Mouse (Mus musculus): Measurements from ENCODE around the gene Tril.

The Tril gene

DNA sequence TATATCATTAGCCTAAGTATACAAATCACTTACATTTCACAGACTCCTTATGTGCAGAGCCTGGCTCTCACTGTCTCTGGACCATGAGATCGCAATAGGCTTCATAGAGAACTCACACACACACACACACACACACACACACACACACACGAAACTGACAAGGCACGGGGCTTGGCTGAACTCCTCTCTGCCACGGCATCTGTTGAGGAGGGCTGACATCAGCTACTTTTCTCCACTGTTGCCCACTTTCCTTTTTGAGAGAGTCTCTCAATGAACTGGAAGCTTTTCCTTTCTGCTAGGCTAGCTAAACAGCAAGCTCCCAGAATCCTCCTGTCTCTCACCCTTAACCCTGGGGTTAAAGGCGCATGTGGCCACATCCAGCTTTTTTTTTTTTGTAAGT, 14.6 kb downstream of the Tril start:
- DNase-seq (ENCODE audit: low spot score), result no peak

DNA sequence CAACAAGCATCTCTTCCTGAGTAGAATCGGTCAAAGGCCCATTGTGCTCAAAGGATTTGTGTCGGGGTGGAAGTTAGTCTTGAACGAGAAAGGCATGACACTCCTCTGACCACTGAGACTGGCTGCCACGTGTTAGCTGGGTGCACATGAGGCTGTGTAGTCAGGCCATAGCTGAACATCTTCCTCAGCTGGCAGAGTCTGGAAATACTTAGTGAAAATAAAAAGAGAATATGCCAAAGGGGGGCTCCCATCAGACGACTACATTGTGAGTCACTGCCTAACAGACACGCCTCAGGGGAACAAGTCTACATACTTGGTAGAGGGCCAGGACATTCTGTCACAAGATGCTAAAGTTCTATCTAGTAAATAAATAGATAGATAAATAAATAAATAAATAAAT, 16.5 kb downstream of the Tril start:
- no peak for DNase-seq (ENCODE audit: low spot score)

DNA sequence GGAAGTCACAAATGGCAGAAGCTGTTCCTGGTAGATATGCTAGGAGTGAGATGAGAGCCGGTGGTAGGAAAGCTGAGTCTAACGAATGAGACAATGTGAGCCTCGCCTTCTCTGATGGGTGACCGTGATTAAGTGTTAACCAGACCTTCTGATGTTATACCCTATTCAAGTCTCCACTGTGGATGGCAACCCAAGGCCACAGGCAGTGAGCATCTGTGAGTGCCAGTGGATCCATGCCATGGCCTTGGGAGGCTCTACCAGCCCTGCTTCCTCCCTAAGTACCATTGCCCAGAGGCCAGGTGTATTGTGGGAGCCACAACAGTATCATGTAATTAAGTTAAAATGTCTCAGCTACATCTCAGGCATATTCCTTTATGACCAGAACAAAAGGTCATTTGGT, 17.1 kb downstream of the Tril start:
- no peak for DNase-seq (ENCODE audit: low spot score)

DNA sequence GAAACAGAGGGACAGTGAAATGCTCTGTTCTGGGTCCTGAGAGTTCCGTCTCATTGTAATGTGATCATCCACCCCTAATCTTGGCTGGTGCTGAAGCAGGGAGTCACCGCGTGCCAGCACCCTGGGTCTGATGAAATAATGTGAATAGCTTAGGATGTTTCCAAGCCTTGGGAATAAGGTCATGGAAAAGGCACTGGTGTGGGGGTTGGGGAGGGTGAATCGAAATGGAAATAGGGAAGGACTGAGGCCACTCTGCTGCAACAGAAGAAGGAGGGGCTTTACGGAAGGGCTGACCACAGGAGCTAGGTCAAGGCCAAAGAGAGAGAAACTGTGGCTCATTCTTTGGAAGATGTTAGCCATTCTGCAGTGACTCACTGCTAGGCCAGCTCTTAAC, 18.7 kb downstream of the Tril start:
- no peak for DNase-seq (ENCODE audit: low spot score)

DNA sequence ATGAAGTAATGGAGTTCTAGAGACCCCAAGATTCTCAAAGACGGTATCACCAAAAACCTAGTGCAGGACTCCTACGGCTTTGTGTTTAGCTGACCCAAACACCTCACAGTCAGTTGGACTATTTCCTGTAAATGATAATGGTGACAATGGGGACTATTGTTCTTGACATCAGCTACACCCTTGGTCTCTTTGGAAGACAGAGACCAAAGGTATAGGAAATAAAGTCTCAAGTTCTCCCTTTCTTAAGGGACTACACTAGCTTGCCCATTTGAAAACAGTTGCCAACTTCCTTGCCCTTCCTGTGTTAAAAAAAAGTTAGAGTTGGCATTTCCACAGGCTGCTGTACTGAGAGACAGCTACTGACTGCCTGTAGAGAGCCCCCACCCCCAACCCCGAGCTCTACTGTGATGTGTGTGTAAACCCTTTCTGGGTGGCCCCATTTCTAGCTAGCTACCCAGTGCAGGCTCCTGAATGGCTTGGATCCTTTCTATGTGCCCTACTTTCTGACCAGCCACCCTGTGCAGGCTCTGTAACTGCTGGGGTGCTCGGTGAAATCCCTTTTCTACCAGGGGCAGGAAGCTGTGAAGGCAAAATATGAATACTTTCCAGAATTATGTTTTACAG, 19.2 kb downstream of the Tril start:
- DNase-seq (ENCODE audit: low spot score), result no peak

DNA sequence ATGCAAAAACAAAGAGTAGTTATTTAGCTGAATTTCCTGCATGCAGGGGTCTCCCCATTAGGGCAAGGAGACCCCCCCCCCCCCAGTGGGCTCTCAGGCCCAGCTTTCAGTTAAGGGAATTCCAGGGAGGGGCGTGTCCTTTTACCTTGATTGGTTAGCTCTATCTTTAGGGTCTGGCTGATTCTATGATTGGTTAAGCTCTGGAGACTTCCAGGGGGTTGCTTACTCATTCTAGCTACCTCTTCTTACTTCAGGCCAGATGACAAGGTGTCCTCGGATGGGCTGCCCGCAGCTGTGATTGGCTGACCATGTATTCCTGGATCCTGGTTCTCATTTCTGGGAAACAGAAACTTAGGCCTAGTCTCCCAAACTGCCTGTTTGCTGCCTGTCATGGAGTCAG, 21.8 kb downstream of the Tril start:
- DNase-seq (ENCODE audit: low spot score), result no peak

DNA sequence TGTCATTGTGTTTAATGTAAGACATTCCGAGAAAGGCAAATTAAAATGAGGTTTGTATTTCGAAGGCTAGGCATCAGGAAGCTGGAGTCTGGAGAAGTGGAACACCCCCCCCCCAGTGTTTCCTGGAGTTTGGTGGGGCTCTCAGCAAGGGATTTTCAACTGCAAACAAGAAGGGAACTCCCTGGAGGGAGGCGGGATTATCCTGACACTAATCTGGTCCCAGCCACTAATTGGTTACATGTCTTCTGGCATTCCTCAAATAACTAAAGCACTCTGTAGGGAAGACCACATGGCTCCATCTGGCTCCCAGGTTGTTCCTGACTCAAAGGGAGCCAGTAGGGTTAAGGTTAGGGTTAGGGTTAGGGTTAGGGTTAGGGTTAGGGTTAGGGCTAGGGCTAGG, 23.8 kb downstream of the Tril start:
- peak; percentile 41 for DNase-seq (ENCODE audit: low spot score)

DNA sequence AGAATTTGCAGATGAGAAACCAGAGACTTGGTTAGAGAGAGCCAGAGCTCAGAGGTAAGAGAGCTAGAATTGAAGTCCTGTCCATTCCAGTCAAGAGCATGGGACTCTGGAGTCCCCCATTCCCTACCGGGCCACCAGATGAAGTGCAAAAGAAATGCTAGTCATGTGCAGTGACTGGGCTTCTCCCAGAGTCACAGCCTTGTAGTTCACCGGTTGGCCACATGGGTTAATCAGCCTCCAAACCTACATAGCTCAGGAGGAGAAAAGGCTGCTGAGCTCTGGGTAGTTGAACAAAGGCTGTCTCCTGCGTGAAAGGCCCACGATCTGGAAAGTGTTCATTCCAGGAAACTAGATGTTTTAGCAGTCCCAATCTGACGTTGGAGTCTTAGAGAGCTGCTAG, 24.8 kb downstream of the Tril start:
- peak; percentile 82 for DNase-seq (ENCODE audit: low spot score)

DNA sequence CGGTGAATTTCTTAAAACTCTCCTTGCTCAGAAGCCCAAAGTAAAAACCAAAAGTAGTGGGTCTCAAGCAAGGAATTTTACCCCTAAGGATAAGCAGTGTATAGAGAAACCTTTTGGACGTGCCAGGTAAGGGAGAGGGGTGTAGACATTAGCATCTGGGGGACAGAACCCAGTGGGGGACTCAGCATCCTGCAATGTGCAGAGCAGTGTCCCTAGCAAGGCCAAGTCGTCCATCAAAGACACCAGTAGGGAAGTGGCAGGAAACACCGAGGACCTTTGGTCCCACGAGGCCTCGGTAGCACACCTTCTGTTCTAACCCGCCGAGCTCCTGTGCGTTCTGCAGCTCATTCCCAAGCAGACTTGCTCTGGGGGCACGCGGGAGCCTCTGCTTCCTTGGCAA, 25.6 kb downstream of the Tril start:
- DNase-seq (ENCODE audit: low spot score), result no peak

DNA sequence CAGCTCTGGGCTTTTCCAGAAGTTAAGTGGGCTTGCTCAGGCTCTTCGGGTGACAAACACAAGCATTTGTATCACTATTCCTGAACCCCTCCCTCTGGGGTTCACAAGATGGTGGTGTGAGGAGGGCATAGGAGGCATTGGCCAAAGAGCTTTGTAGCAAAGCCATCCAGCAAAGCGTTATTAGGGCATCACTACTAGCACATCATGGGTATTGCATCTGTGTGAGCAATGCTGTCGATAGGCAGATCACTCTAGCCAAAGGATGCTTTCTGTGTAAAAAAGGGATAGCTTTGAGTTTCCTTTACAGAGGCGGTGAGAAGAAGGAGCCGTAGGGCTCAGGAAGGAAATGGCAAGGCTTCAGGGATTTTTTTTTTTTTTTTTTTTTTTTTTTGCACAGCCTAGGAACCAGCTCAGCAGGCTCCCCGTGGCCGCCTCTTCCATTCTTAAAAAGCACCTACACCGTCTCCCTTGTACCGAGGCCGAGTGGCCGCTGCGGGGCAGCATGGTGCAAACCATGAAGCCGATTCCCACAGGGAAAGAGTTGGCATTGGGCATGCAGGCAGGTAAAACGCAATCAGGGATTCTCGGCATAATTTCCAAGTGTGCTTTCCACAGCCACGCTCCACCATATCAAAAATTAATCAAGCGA, 26.2 kb downstream of the Tril start:
- DNase-seq (ENCODE audit: low spot score), result peak; percentile 87

DNA sequence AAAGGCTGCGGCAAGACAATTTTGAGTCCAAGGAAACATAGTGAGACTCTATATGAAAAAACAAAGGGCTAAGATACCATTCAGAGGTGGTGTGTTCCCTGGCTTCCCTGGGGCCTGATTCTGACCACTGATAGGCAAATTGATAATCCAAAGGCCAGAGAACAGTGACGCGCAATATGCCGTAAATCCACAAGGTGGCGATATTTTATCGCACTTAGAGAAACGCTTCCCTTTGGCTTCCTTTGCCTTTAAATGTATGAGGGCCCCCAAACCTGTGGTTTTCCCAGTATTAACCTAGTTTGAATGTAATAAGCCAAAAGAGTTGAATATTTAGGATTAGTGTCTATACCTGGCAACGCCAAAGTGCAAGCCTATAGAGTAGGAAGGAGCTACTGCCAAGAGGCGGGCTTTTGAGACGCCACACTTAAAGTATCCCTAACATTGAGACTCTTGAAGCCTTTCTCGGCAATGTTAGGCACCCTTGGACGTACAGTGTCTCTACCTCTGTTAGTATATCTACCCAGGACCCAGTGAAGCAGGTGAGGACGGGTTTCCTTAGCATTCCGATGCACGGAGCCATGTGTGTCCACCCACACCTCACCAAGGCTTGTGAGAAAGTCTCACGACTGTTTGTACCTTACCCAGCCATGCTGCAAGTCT, 37.6 kb downstream of the Tril start:
- peak; percentile 90 for DNase-seq (ENCODE audit: low spot score)

DNA sequence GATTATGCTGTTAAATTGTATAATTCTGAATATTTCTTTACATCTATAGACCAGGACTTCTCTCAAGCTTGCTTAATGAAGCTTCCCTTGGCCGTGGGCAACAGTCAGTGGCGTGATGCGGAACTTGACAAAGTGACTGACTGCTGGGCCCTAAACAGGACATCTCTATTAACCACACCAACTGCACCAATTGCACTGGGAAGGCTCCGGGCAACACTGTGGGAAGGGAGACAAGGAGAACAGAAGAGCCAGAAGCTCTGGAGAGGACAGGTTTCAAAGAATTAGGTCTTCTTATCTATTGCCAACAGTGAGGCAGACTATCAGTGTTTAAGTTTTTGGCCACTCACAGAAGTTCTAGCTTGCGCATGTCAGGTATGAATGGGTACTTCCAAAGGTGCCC, 38.4 kb downstream of the Tril start:
- DNase-seq (ENCODE audit: low spot score), result no peak

DNA sequence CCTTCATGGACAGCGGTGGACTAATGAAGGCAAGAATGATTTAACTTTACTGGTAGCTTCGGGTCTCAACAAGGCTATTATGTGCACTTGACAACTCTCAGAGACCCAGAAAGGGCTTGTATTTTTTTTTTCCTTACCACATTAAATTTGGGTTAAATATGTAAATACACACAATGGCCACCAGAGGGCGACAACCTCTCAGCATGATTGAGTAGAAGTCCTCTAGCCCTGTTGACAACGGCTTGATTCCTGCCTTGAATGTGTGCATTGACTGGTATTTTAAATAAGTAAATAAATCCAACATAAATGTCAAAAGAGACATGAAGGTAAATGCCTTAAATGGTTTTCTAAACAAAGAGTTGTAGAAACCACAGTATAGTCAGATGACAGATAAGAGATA, 39.5 kb downstream of the Tril start:
- DNase-seq (ENCODE audit: low spot score), result peak; percentile 92

DNA sequence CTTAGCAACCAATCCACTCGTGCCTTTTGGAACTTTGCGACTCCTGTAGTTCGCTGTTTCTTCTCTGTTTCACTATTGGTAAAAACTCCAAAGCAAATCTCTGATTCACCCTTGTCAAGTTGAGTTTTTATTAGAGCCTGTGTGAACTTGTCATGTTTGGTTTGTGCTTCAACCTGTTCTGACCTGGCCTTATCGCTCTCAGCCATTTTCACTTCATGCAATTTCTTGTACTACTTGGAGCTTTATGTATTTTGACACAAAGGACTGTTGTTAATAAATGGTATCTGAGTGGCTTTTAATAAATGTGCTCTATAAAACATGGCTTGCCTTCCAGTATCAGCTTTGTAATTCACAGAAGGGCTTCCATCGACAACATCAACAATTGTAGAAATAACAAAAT, 40.6 kb downstream of the Tril start:
- DNase-seq (ENCODE audit: low spot score), result no peak

DNA sequence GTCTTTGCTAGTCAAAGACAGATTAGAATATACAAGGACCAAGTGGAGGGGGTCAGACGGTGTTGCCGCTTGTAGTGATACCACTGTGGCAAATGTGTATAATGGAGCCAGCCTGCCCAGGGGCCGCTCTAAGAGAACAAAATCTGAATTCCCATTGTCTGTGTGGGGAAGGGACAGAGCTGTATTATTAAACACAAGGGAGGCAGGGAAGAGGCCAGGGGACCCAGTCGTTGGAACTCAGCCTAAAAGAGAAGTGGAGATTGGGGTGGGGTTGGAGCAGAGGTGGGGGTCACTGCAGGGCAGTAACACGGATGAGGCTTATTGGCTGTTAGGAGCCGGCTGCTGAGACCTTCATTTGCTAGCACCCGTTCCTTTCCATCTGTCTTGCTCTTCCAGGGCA, 41.1 kb downstream of the Tril start:
- no peak for DNase-seq (ENCODE audit: low spot score)

DNA sequence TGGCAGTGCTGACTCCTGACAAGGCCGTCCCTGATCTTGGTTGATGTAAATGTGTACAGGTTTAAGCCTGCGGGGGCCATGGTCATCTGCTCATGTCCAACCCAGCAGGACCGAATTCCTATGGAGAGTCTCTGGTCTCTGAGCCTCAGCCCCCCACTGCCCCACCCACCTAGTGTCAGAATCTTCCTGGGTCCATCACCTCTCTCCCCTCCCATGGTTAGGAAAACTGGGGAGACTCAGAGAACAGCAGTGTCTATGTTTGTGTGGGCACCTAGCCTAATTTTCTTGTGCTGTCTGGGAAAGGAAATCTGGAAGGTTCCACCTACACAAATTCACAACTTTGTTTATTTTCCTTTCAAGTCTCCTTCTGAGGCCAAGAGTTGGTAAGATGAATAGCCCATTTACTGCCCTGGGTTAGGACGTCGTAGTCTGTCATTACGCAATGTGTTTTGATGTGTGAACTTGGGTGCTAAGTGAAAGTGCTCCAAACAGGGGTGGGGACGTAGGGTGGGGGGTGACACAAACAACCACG, 42.1 kb downstream of the Tril start:
- DNase-seq (ENCODE audit: low spot score), result no peak

DNA sequence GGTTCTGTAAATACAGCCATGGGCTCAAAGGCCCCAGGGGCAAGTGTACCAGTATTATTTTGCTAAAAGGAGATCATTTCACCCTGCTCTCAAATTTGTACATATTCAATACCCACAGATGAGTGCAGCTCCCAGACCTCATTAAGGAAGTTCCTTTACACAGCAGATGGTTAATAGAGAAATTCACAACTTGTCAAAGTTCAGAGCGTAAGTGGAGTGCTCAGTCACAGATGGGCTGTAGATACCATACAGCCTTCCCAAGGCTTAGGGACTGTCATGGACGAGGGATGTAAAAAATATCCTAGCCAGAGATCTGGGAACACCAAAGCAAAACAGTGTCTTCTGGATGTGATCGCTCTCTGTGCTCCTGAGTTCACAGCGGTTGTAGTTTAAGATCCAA, 52.4 kb downstream of the Tril start:
- no peak for DNase-seq (ENCODE audit: low spot score)

DNA sequence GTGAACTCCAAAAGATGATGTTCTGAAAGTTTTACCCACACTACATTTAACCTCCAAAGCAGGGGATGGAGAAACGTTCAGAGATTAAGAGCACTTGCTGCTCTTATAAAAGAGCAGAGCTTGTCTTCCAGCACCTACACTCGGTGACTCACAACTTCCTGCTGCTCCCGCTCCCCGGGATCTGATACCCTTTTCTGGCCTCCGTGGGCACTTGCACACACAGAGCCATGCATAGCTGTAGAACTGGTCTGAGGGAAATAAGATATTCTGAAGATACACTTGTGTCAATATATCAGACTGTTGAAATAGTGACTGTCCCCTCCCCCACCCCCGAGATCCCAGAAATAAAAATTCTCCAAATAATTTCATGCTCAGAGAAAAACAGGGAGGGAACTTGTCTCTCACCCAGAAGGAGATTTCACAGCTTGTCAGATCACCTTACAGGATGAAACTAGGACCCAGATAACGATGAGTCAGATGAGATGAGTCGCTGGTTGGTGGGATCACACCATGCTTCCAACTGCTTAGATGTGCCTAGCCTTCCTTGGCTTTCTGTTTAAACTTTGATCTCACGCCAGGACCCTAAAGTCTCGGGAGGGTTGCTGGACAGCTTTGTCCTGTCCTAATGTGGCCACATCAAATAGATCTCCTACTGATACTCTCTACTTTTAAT, 54.3 kb downstream of the Tril start:
- no peak for DNase-seq (ENCODE audit: low spot score)

DNA sequence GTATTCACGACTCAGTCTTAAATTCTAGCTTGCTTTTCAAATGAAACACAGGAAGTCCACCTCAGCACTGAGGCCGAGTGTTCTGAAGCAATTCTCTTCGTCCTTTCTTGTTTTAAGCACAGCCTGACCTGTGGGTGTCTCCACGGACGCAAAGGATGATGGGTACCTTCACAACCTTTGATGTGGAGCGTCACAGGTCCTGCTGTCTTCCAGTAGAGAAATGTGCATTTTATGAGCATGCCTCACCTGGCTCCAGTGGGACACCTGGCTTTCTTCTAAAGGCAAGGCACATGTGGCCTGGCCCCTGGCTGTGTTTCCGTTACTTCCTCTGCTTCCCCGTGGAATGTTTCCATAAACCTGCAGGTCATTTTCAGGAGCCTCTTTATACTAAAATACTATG, 54.9 kb downstream of the Tril start:
- no peak for DNase-seq (ENCODE audit: low spot score)

All from embryo, embryonic 10 days (tissue).